Mouse (Mus musculus): ENCODE measurements around the gene Rims3. TPM values are rescaled to one million over a fixed set of nuclear protein-coding genes. Genes with fewer than 3 reads are reported as not detected.

The Rims3 gene
- polyA plus RNA-seq, 1 experiment from 2014 or later = 1.6 TPM

DNA sequence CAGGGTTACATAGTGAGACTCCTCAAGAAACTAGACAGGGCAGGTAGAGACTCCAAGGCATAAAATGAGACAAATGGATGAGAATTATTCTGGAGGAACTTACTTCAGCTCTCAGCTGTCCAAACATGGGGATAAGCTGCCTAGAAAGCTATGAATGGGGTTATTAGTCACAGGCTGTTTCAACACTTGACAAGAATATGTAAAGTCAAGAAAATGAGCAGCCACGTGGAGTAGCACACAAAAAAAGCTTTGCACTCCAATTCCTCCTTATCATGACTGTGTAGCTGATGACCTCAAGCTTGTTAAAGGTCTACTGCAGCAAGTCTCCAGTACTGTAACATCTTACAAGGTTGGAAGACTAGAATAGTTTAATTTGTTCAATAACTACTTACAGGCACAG lies 35.3 kb upstream of the Rims3 start:
- no peak for ATAC-seq (replicated peaks; ENCODE audit: insufficient number of reproducible peaks, low FRiP score, low TSS enrichment)
- H3K27me3 ChIP-seq (ENCODE audit: control insufficient read depth, insufficient read depth, low read length) = no peaks in the 10 kb centered on the region
- no peak overlapping the region for H3K4me2 ChIP-seq
- no peaks in the 10 kb centered on the region for H3K9me3 ChIP-seq (replicated peaks; ENCODE audit: control insufficient read depth, low read length)
- H3K4me1 ChIP-seq (ENCODE audit: control insufficient read depth, insufficient read depth, low read length) = peaks cover 27% of the 10 kb centered on the region
- WGBS (ENCODE audit: insufficient replicate concordance) = 33% methylated on average over 1 of the region's 1 CpGs
- H3K27ac ChIP-seq (ENCODE audit: low read depth, low read length) = no peak overlapping the region
- H3K4me3 ChIP-seq (ENCODE audit: low read depth, low read length) = no peak overlapping the region
- no peak overlapping the region for H3K9ac ChIP-seq (ENCODE audit: low read depth, low read length)
- H3K36me3 ChIP-seq (ENCODE audit: control insufficient read depth, insufficient read depth, low read length) = peaks cover 3% of the 10 kb centered on the region; the same call in 1 of the 2 replicates

DNA sequence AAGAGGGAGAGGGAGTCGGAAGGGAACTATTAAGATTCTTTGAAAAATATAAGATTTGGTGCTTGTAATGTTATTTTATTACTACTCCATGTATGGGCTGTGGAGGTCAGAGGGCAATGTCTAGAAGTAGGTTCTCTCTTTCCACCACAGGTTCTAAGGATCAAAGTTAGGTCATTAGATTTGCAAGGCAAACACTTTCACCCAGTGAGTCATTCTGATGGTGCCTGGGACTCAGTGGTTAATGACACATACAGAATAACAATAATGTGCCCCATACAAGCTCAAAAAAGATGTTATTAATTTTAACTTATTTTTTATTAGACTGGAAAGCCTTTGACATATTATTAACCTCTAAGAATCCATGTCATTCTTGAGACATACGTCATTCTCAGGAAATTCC lies 34.7 kb upstream of the Rims3 start:
- Histone ChIP-seq H3K9ac (ENCODE audit: low read depth, low read length) (no peak overlapping the region), H3K4me3 (ENCODE audit: low read depth, low read length) (no peak overlapping the region), H3K9me3 (replicated peaks; ENCODE audit: control insufficient read depth, low read length) (no peaks in the 10 kb centered on the region), H3K4me2 (no peak overlapping the region), H3K36me3 (ENCODE audit: control insufficient read depth, insufficient read depth, low read length) (peaks cover 3% of the 10 kb centered on the region; the same call in 1 of the 2 replicates), H3K27me3 (ENCODE audit: control insufficient read depth, insufficient read depth, low read length) (no peaks in the 10 kb centered on the region), H3K27ac (ENCODE audit: low read depth, low read length) (no peak overlapping the region), H3K4me1 (ENCODE audit: control insufficient read depth, insufficient read depth, low read length) (peaks cover 30% of the 10 kb centered on the region)
- no peak for ATAC-seq (replicated peaks; ENCODE audit: insufficient number of reproducible peaks, low FRiP score, low TSS enrichment)
- WGBS (ENCODE audit: insufficient replicate concordance) = 84% methylated on average over 2 of the region's 2 CpGs

DNA sequence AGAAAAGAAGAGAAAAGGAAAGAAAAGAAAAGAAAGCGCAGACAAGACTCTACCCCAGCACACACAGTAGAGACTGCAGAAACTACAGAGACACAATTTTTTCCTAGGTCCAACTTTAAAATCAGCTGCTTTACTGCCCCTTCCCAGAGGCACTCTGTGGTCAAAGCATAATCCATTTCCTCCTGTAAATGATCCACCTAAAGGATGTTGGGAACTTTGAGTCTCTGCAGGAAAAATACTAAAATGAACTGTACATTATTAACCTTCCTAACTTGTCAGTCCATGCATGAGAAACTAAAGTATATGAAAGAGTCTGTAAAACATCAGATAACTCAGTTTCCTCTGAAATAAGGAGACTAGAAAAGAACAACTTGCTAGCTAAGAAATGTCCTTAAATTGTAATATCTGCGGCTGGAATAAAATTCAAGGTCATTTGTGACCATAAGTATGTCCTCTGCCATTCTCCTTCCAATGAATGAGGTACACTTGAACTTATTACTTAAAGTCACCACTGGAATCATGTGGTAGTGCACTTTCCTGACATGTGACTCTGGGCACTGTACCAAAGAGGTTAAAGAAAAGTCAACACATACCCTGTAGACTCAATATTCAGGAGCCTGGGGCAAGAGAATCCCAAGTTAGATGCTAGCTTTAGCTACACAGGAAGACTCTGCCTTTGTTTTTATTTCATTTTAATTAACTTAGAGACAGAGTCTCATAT lies 32.3 kb upstream of the Rims3 start:
- Histone ChIP-seq H3K27me3 (ENCODE audit: control insufficient read depth, insufficient read depth, low read length) (no peaks in the 10 kb centered on the region), H3K27ac (ENCODE audit: low read depth, low read length) (no peak overlapping the region), H3K36me3 (ENCODE audit: control insufficient read depth, insufficient read depth, low read length) (peaks cover 3% of the 10 kb centered on the region; the same call in 1 of the 2 replicates), H3K4me2 (no peak overlapping the region), H3K4me3 (ENCODE audit: low read depth, low read length) (no peak overlapping the region), H3K9me3 (replicated peaks; ENCODE audit: control insufficient read depth, low read length) (no peaks in the 10 kb centered on the region), H3K4me1 (ENCODE audit: control insufficient read depth, insufficient read depth, low read length) (peaks cover 19% of the 10 kb centered on the region), H3K9ac (ENCODE audit: low read depth, low read length) (no peak overlapping the region)
- WGBS (ENCODE audit: insufficient replicate concordance) = 88% methylated on average over 2 of the region's 2 CpGs
- no peak for ATAC-seq (replicated peaks; ENCODE audit: insufficient number of reproducible peaks, low FRiP score, low TSS enrichment)

DNA sequence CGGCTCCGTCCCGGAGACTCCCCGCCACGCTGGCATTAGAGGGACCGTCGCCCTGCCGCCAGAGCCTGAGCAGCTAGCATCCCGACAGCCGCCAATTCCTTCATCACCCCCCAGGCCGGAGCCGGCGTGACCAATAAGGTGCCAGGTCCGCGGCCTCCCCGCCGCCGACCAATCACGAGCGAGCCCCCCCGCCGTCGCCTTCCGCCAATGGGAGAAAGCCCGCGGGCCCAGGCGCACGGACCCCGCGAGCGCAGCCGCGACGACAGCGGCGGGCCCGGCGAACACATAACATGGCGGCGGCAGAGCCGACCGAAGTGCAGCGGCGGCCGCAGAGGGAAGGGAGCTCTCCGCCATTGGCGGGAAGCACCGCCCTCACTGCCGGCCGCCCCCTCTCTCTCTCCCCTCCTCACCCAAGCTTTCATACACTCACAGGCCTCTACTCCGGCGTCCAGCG lies 29.5 kb upstream of the Rims3 start:
- WGBS (ENCODE audit: insufficient replicate concordance) = 1% methylated on average over 44 of the region's 53 CpGs
- peak; percentile 98 for ATAC-seq (replicated peaks; ENCODE audit: insufficient number of reproducible peaks, low FRiP score, low TSS enrichment)

DNA sequence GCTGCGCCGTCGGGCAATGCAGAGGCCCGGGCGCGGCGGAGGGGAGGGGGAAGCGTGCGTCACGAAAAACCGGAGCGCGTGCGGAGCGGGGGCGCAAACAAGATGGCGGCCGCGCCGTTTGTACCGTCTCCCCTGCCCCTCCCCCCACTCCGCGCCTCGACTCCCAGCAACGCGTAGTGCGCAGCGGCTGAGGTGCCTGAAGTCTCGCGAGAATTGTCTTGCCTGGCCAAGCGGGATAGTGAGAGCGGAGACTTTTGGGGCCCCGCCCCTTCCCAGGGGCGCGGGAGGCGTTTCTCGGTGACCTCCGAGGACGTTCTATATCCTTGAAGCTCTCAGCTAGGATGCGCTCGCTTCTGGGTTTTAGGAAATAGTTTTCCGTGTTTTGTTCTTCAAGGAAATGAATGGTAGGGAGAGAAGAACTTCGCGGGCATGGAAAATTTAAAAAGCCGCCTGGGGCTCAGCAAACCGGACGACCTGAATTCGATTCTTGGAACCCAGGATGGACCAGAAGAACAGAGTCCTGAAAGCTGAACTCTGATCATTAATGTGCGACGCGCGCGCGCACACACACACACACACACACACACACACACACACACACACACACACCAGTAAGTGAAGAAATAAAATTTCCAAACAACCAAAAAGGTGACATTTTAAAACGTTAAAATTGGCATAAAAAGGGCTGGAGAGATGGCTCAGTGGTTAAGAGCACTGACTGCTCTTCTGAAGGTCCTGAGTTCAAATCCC lies 28.9 kb upstream of the Rims3 start:
- 1% methylated on average over 54 of the region's 55 CpGs for WGBS (ENCODE audit: insufficient replicate concordance)
- peak overlapping the region; percentile 74 for H3K4me3 ChIP-seq (ENCODE audit: low read depth, low read length)
- H3K27ac ChIP-seq (ENCODE audit: low read depth, low read length) = peak overlapping the region; percentile 99
- no peaks in the 10 kb centered on the region for H3K9me3 ChIP-seq (replicated peaks; ENCODE audit: control insufficient read depth, low read length)
- no peaks in the 10 kb centered on the region for H3K27me3 ChIP-seq (ENCODE audit: control insufficient read depth, insufficient read depth, low read length)
- H3K4me2 ChIP-seq = peak overlapping the region; percentile 88
- peaks cover 15% of the 10 kb centered on the region for H3K4me1 ChIP-seq (ENCODE audit: control insufficient read depth, insufficient read depth, low read length)
- peak; percentile 96 for ATAC-seq (replicated peaks; ENCODE audit: insufficient number of reproducible peaks, low FRiP score, low TSS enrichment)
- H3K36me3 ChIP-seq (ENCODE audit: control insufficient read depth, insufficient read depth, low read length) = no peaks in the 10 kb centered on the region
- peak overlapping the region; percentile 99 for H3K9ac ChIP-seq (ENCODE audit: low read depth, low read length)

More for the DNA sequence above, 29.5 kb upstream of the Rims3 start:
- Histone ChIP-seq H3K4me3 (ENCODE audit: low read depth, low read length) (peak overlapping the region; percentile 74), H3K9me3 (replicated peaks; ENCODE audit: control insufficient read depth, low read length) (no peaks in the 10 kb centered on the region), H3K9ac (ENCODE audit: low read depth, low read length) (peak overlapping the region; percentile 99), H3K4me1 (ENCODE audit: control insufficient read depth, insufficient read depth, low read length) (peaks cover 15% of the 10 kb centered on the region), H3K36me3 (ENCODE audit: control insufficient read depth, insufficient read depth, low read length) (no peaks in the 10 kb centered on the region), H3K27me3 (ENCODE audit: control insufficient read depth, insufficient read depth, low read length) (no peaks in the 10 kb centered on the region), H3K27ac (ENCODE audit: low read depth, low read length) (peak overlapping the region; percentile 99), H3K4me2 (peak overlapping the region; percentile 88)

DNA sequence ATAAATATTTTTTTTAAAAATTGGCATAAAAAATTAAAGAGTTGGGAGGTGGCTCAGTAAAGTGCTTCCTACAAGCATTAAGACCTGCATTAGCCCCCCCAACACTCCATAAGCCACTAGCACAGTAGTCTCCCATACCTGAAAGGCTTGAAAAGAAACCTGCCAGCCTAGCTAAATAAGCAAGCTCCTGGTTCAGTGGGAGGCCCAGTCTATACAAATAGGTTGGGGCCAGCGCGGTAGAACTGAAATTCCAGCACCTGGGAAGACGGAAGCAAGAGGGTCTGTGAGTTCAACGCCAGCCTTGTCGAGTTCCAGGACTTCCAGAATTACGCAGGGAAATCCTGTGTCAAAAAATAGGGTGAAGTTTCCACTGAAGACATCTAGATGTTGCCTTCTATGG lies 28.2 kb upstream of the Rims3 start:
- Histone ChIP-seq H3K27ac (ENCODE audit: low read depth, low read length) (peak overlapping the region; percentile 99), H3K4me2 (peak overlapping the region; percentile 88), H3K36me3 (ENCODE audit: control insufficient read depth, insufficient read depth, low read length) (no peaks in the 10 kb centered on the region), H3K4me3 (ENCODE audit: low read depth, low read length) (peak overlapping the region; percentile 74), H3K9ac (ENCODE audit: low read depth, low read length) (no peak overlapping the region), H3K4me1 (ENCODE audit: control insufficient read depth, insufficient read depth, low read length) (peaks cover 15% of the 10 kb centered on the region), H3K27me3 (ENCODE audit: control insufficient read depth, insufficient read depth, low read length) (no peaks in the 10 kb centered on the region), H3K9me3 (replicated peaks; ENCODE audit: control insufficient read depth, low read length) (no peaks in the 10 kb centered on the region)
- WGBS (ENCODE audit: insufficient replicate concordance) = 92% methylated on average over 6 of the region's 6 CpGs
- ATAC-seq (replicated peaks; ENCODE audit: insufficient number of reproducible peaks, low FRiP score, low TSS enrichment) = no peak

DNA sequence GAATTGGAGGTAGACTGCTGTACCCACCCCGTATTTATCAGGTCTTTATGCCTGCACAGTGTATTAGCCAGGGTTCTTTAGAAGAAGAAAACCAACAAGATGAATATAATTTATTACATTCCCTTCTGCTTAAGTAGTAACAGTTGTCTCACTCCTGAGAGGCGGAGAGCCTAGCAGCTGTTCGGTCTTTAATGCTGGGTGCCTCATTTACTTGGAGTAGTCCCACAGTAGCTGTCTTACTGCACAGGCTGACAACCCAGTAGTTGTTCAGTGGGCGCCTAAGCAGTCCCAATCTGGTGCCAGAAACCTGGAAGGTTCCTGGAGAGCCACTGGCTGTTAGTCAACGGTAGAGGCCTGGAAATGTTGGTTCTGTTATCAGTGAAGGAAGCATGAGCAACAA lies 23.8 kb upstream of the Rims3 start:
- Histone ChIP-seq H3K27me3 (ENCODE audit: control insufficient read depth, insufficient read depth, low read length) (no peaks in the 10 kb centered on the region), H3K9ac (ENCODE audit: low read depth, low read length) (no peak overlapping the region), H3K4me2 (no peak overlapping the region), H3K4me1 (ENCODE audit: control insufficient read depth, insufficient read depth, low read length) (no peaks in the 10 kb centered on the region), H3K9me3 (replicated peaks; ENCODE audit: control insufficient read depth, low read length) (no peaks in the 10 kb centered on the region), H3K4me3 (ENCODE audit: low read depth, low read length) (no peak overlapping the region), H3K36me3 (ENCODE audit: control insufficient read depth, insufficient read depth, low read length) (no peaks in the 10 kb centered on the region), H3K27ac (ENCODE audit: low read depth, low read length) (no peak overlapping the region)
- 60% methylated on average over 5 of the region's 5 CpGs for WGBS (ENCODE audit: insufficient replicate concordance)
- ATAC-seq (replicated peaks; ENCODE audit: insufficient number of reproducible peaks, low FRiP score, low TSS enrichment) = no peak

DNA sequence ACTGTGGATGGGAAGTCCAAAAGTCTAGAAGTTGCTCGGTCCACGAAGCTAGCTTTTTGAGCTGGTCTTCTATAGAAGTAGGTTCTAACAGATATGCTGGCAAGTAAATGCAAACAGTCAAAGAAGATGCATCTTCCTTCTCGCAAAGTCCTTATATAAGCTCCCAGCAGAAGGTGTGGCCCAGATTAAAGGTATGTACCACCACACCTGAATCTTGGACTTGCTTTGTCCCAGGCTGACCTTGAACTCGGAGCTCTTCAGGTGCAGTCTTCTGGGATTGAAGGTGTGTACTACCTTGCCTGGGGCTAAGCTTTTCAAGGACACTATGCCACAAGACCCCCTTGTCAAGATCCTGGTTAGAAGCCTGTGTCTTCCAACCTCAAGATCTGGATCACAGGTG lies 23.1 kb upstream of the Rims3 start, which contains the start of gene Nfyc:
Nfyc (minus strand) TSS at position 101 of the 400 bp plus-strand sequence.
- no peak for ATAC-seq (replicated peaks; ENCODE audit: insufficient number of reproducible peaks, low FRiP score, low TSS enrichment)
- Histone ChIP-seq H3K4me1 (ENCODE audit: control insufficient read depth, insufficient read depth, low read length) (no peaks in the 10 kb centered on the region), H3K27me3 (ENCODE audit: control insufficient read depth, insufficient read depth, low read length) (no peaks in the 10 kb centered on the region), H3K36me3 (ENCODE audit: control insufficient read depth, insufficient read depth, low read length) (no peaks in the 10 kb centered on the region), H3K9ac (ENCODE audit: low read depth, low read length) (no peak within 1 kb of the TSS), H3K27ac (ENCODE audit: low read depth, low read length) (no peak within 1 kb of the TSS), H3K4me2 (no peak within 1 kb of the TSS), H3K4me3 (ENCODE audit: low read depth, low read length) (no peak within 1 kb of the TSS), H3K9me3 (replicated peaks; ENCODE audit: control insufficient read depth, low read length) (no peaks in the 10 kb centered on the region)
- 87% methylated on average over 4 of the region's 4 CpGs for WGBS (ENCODE audit: insufficient replicate concordance)
